Mouse (Mus musculus): Measurements from ENCODE around the gene Plek. TPM values are rescaled to one million over a fixed set of nuclear protein-coding genes. Genes with fewer than 3 reads are reported as not detected.

The Plek gene
- total RNA-seq, 1 experiment from 2014 or later, result 428 TPM

- no peak for ATAC-seq (ENCODE audit: extremely low read depth, insufficient number of reproducible peaks, low FRiP score, poor library complexity, severe bottlenecking)
These were observed 95.2 kb downstream of the Plek start for GRCm38 (mm10) chr11:16957030-16957429.

GRCm38 (mm10) chr11:16956115-16956862 is 95.9 kb downstream of the Plek start:
- ATAC-seq (ENCODE audit: extremely low read depth, insufficient number of reproducible peaks, low FRiP score, poor library complexity, severe bottlenecking), result peak; percentile 87

- ATAC-seq (ENCODE audit: extremely low read depth, insufficient number of reproducible peaks, low FRiP score, poor library complexity, severe bottlenecking), result no peak
These were observed 100.5 kb downstream of the Plek start for GRCm38 (mm10) chr11:16951761-16952010.

- ATAC-seq (ENCODE audit: extremely low read depth, insufficient number of reproducible peaks, low FRiP score, poor library complexity, severe bottlenecking), result peak; percentile 99
These were observed 101.0 kb downstream of the Plek start, which contains the start of gene Fbxo48 for GRCm38 (mm10) chr11:16950976-16951760. Gene Fbxo48, plus strand, starts transcription at chr11:16951375.

- no peak for ATAC-seq (ENCODE audit: extremely low read depth, insufficient number of reproducible peaks, low FRiP score, poor library complexity, severe bottlenecking)
These were observed 101.8 kb downstream of the Plek start for GRCm38 (mm10) chr11:16950226-16950975.

- ATAC-seq (ENCODE audit: extremely low read depth, insufficient number of reproducible peaks, low FRiP score, poor library complexity, severe bottlenecking), result no peak
These were observed 103.4 kb downstream of the Plek start for GRCm38 (mm10) chr11:16948756-16949155.

- no peak for ATAC-seq (ENCODE audit: extremely low read depth, insufficient number of reproducible peaks, low FRiP score, poor library complexity, severe bottlenecking)
These were observed 109.2 kb downstream of the Plek start for GRCm38 (mm10) chr11:16943016-16943415.

GRCm38 (mm10) chr11:16941973-16942452 is 110.2 kb downstream of the Plek start:
- ATAC-seq (ENCODE audit: extremely low read depth, insufficient number of reproducible peaks, low FRiP score, poor library complexity, severe bottlenecking), result no peak

- ATAC-seq (ENCODE audit: extremely low read depth, insufficient number of reproducible peaks, low FRiP score, poor library complexity, severe bottlenecking), result peak; percentile 44; the same call in 1 of the 2 replicates
These were observed 110.9 kb downstream of the Plek start for GRCm38 (mm10) chr11:16941103-16941793.

GRCm38 (mm10) chr11:16935577-16936236 is 116.5 kb downstream of the Plek start:
- ATAC-seq (ENCODE audit: extremely low read depth, insufficient number of reproducible peaks, low FRiP score, poor library complexity, severe bottlenecking), result no peak

- peak; percentile 70; the same call in 1 of the 2 replicates for ATAC-seq (ENCODE audit: extremely low read depth, insufficient number of reproducible peaks, low FRiP score, poor library complexity, severe bottlenecking)
These were observed 120.0 kb downstream of the Plek start for GRCm38 (mm10) chr11:16932159-16932558.

Other genes with a start within 250 kb of the Plek start
- 3.0 and 3.8 TPM in 2 replicates for gene Fbxo48, start 101.0 kb downstream of the Plek start, total RNA-seq (2017)
- gene Cnrip1, start 795 bp downstream of the Plek start, total RNA-seq (2017), result 4.3 and 7.2 TPM in 2 replicates
- gene Ppp3r1, start 106.9 kb upstream of the Plek start, total RNA-seq (2017), result 79.3 and 82.9 TPM in 2 replicates
- gene Wdr92, start 129.7 kb upstream of the Plek start, total RNA-seq (2017), result 15.8 and 16.1 TPM in 2 replicates
- gene Pno1, start 159.2 kb upstream of the Plek start, total RNA-seq (2017), result 20.4 and 22.7 TPM in 2 replicates
- gene C1d, start 205.2 kb upstream of the Plek start, total RNA-seq (2017), result 33.6 and 50.8 TPM in 2 replicates

Measured in neutrophil, adult 5-6 weeks (primary cell).